Mouse (Mus musculus) heart, postnatal 0 days (tissue): Measurements from ENCODE around the gene Pmpcb.
A peak's percentile ranks its signal among the peaks of the same experiment; 100 is the strongest.

Experiments used
- CTCF ChIP-seq: IDR thresholded peaks from 2 replicates; pipeline ENCODE4 v1.5.1; 2016; ENCODE audit warnings: antibody characterized with exemption, control low read depth, low read depth
- EP300 ChIP-seq: IDR thresholded peaks from 2 replicates; pipeline ENCODE4 v1.6.1; 2016; ENCODE audit warnings: antibody characterized with exemption, low read depth

DNA sequence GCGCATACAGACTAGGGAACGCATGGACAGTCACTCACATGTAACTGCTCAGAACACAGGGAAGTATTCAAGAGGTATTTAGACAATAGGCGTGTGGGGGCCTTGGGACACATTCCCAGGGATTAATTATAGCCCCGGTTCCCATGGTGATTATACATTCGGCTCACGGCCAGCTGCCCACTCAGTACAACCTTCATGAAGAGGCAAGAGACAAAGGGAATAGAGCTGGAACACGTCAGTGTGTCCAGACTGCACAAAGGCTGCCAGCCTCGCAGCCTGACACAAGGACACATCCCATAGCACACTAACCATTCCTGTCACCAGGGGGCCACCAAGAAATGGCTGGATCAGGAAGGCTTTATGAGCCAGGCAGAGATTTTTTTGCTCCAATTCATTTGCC is 4.0 kb upstream of the Pmpcb start:
- peak; percentile 87 for TF ChIP-seq CTCF
- no peak for TF ChIP-seq EP300
